Mouse (Mus musculus): ENCODE data around the gene Acat2. TPM values are rescaled to one million over a fixed set of nuclear protein-coding genes. Genes with fewer than 3 reads are reported as not detected.
A peak's percentile ranks its signal among the peaks of the same experiment; 100 is the strongest.
"Not testable (repeated sequence)": the region's sequence is repeated elsewhere in the genome, so short reads cannot be mapped to it uniquely, and the experiment has no call there.

The Acat2 gene
- 10 to 100 TPM; 52.7 to 68.9 TPM for total RNA-seq (2021)

GRCm38 (mm10) chr17:12960331-12960873 lies at the start of gene Acat2:
Acat2 (minus strand) TSS chr17:12960747.
- intact Hi-C loops (cut with DNase I), result loop anchor here (2.0 kb wide), 1 partner anchor 44 kb away; the partner anchor contains the start of gene Mrpl18
- peak; percentile 95 to 96 for DNase-seq (ENCODE audit: low spot score in 2 of 2)

DNA sequence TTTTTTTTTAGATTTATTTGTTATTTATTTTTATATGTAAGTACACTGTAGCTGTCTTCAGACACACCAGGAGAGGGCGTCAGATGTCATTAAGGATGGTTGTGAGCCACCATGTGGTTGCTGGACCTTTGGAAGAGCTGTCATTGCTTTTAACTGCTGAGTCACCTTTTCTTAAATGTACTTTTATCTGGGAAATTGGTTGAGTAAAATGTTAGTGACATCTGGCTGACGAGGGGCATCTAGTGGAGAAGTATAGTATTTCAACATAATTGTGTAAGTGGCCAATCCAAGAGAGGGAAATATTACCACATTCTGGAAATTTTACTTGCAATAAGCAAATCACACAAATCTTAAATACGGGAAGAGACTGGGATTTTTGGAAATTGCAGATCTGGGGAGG lies 49.3 kb upstream of the Acat2 start:
- intact Hi-C loops (cut with DNase I), result no loop called here
- no peak for DNase-seq (ENCODE audit: low spot score in 2 of 2)

DNA sequence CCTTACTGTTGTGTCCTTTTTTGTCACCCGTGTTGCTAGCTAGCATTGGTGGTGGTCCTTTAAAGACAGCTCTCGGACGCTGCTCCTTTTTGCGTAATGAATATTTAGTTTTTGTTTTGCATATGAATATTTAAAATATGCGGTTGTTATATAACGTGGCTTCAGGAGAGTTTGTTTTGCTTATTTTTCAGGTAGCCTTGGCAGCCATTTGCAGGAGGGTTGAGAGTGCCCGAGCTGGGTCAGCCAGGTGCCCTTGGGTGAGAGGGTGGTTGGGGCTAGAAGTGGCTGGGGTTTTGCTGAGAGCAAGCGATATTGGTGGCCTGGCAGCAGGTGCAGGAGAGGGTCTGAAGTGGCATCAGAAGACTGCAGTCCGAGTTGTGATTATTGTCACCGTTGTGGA lies 48.0 kb upstream of the Acat2 start:
- no peak for DNase-seq (ENCODE audit: low spot score in 2 of 2)
- intact Hi-C loops (cut with DNase I), result no loop called here

GRCm38 (mm10) chr17:13007730-13008425 lies 47.3 kb upstream of the Acat2 start:
- peak; percentile 98 for DNase-seq (ENCODE audit: low spot score in 2 of 2)
- intact Hi-C loops (cut with DNase I), result no loop called here

- intact Hi-C loops (cut with DNase I), result no loop called here
- DNase-seq (ENCODE audit: low spot score in 2 of 2), result no peak
Observed at GRCm38 (mm10) chr17:13006984-13007383, 46.4 kb upstream of the Acat2 start.

DNA sequence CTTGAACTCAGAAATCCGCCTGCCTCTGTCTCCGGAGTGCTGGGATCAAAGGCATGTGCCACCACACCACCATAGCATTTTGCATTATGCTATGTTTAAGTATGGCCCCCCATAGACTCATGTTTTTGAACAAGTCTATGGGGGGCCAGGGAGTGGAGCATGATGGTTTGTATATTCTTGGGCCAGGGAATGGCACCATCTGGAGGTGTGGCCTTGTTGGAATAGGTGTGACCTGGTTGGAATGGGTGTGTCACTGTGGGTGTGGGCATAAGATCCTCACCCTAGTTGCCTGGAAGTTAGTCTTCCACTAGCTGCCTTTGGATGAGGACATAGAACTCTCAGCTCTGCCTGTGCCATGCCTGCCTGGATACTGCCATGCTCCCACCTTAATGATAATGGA lies 46.0 kb upstream of the Acat2 start, which contains the start of gene Sod2:
TSS of gene Sod2 (plus strand) at position 301 of the 400 bp plus-strand sequence.
- DNase-seq (ENCODE audit: low spot score in 2 of 2); intact Hi-C loops (cut with DNase I): not testable (repeated sequence)

GRCm38 (mm10) chr17:13004436-13004835 lies 43.9 kb upstream of the Acat2 start:
- DNase-seq (ENCODE audit: low spot score in 2 of 2); intact Hi-C loops (cut with DNase I): not testable (repeated sequence)

DNA sequence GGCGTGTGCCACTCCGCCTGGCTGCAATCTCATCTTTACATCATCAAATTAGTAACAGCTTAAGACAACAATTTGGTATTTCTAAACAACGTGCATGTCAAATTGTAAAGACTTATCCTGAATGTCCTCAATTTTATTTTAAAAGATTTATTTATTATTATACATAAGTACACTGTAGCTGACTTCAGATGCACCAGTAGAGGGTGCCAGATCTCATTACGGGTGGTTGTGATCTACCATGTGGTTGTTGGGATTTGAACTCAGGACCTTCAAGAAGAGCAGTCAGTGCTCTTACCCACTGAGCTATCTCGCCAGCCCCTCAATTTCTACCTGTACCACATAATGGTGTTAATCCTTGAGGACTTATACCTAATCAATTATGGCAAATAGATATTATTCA lies 41.7 kb upstream of the Acat2 start:
- DNase-seq (ENCODE audit: low spot score in 2 of 2); intact Hi-C loops (cut with DNase I): not testable (repeated sequence)

GRCm38 (mm10) chr17:12999069-12999468 lies 38.5 kb upstream of the Acat2 start:
- intact Hi-C loops (cut with DNase I), result no loop called here
- DNase-seq (ENCODE audit: low spot score in 2 of 2), result no peak

- intact Hi-C loops (cut with DNase I), result loop anchor here (2.0 kb wide), 1 partner anchor 117 kb away; no protein-coding TSS in a partner anchor
- no peak for DNase-seq (ENCODE audit: low spot score in 2 of 2)
Observed at GRCm38 (mm10) chr17:12997890-12998289, 37.3 kb upstream of the Acat2 start.

DNA sequence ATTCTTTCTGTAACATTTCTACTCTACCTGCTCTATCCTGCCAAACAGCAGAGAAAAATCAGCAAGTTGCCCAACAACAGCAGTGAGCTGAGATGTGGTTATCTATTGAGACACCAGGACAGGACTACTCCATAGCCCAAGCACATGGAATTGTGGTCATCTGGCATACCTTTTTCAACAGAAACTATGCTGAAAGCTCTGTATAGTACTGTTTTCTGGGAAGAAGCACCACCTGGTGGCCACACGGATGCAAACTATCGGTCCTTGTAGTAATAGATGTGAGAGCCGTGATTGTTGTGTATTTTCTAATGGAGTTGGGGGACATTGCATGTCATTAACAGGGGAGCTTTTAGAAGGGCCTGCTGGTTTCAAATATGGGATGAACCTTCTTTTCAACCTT lies 35.8 kb upstream of the Acat2 start:
- intact Hi-C loops (cut with DNase I), result loop anchor here (2.0 kb wide), 1 partner anchor 116 kb away; no protein-coding TSS in a partner anchor
- DNase-seq (ENCODE audit: low spot score in 2 of 2), result peak in 1 of 2 experiments; percentile 41

- intact Hi-C loops (cut with DNase I), result loop anchor here (5.0 kb wide), 1 partner anchor 77 kb away; the partner anchor contains the start of genes Mrpl18 and Tcp1
- DNase-seq (ENCODE audit: low spot score in 2 of 2), result no peak
Observed at GRCm38 (mm10) chr17:12994069-12994468, 33.5 kb upstream of the Acat2 start, which contains the start of gene Wtap. Wtap (minus strand) TSS chr17:12994169.

GRCm38 (mm10) chr17:12992470-12992991 lies 32.0 kb upstream of the Acat2 start:
- DNase-seq (ENCODE audit: low spot score in 2 of 2), result peak; percentile 93 to 97
- intact Hi-C loops (cut with DNase I), result loop anchor here (5.0 kb wide), 1 partner anchor 75 kb away; the partner anchor contains the start of genes Mrpl18 and Tcp1

- intact Hi-C loops (cut with DNase I), result loop anchor here (5.0 kb wide), 1 partner anchor 74 kb away; the partner anchor contains the start of genes Mrpl18 and Tcp1
- DNase-seq (ENCODE audit: low spot score in 2 of 2), result peak; percentile 90 to 92
Observed at GRCm38 (mm10) chr17:12991635-12992358, 31.2 kb upstream of the Acat2 start.

DNA sequence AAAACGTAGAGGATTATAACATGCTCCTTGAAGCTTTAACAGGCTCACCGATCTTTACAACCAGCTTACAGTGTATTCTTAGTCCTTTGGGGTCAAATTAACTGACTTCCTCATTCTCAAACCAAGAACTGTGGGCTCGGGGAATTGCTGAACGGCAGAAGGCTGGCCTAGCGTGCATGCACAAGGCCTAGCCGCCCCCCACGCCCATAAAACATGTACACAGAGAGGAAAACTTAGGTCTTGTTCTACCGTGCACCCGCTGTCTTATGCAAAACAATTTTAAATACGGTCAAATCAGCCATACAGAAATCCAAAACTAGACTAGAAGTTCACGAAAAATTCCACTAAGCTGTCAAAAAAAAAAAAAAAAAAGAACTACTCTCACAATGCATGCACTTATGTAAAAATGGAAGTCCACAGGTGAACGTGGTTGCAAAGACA lies 30.7 kb upstream of the Acat2 start:
- intact Hi-C loops (cut with DNase I), result loop anchor here (5.0 kb wide), 1 partner anchor 74 kb away; the partner anchor contains the start of genes Mrpl18 and Tcp1
- DNase-seq (ENCODE audit: low spot score in 2 of 2), result no peak

DNA sequence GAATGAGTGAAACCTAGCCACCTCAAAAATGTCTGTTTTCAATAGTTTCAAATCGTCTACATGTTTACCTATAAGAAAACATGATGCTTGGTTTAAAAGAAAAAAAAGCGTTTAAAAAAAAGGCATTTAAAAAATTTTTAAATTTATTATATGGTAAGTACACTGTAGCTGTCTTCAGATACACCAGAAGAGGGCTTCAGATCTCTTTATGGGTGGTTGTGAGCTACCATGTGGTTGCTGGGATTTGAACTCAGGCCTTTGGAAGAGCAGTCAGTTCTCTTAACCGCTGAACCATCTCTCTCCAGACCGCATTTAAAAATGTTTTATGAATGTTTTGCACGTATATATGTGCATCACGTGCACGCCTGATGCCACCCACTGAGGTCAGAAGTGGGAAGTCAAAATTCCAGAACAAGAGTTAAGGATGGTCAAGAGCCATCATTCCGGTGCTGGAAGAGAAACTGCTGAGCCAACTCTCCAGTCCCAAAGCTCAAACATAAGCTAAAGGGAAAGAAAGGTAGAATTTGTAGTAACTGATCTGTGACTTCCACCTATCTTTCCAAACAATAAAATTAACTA lies 30.1 kb upstream of the Acat2 start:
- intact Hi-C loops (cut with DNase I), result loop anchor here (5.0 kb wide), 1 partner anchor 73 kb away; the partner anchor contains the start of genes Mrpl18 and Tcp1
- DNase-seq (ENCODE audit: low spot score in 2 of 2), result no peak

DNA sequence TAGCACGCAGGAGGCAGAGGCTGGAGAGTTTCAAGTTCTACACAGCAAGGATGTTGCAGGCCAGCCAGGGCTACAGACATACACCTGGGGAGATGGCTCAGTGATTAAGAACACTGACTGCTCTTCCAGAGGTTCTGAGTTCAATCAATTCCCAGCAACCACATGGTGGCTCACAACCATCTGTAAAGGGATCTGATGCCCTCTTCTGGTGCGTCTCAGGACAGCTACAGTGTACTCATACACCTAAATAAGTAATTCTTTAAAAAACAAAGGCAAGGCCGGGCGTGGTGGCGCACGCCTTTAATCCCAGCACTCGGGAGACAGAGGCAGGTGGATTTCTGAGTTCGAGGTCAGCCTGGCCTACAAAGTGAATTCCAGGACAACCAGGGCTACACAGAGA lies 27.5 kb upstream of the Acat2 start:
- intact Hi-C loops (cut with DNase I); DNase-seq (ENCODE audit: low spot score in 2 of 2): not testable (repeated sequence)

DNA sequence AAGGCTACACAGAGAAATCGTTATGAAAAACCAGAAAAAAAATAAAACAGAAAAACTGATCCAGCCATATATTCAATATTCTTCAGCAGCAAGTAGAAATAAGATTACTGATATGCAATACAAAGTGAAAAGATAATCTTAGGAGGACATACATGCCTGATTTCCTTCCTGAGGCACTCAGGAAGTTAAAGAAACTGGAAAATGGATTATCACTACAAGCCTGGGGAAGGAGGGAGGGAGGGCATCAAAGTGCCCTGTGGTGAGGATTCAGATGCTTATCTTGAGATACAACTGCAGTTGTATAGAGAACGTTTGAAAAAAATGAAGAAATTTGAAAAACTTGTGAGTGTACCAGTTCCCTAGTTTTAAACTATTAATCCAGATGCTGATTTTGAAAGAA lies 23.4 kb upstream of the Acat2 start:
- intact Hi-C loops (cut with DNase I), result no loop called here
- no peak for DNase-seq (ENCODE audit: low spot score in 2 of 2)

DNA sequence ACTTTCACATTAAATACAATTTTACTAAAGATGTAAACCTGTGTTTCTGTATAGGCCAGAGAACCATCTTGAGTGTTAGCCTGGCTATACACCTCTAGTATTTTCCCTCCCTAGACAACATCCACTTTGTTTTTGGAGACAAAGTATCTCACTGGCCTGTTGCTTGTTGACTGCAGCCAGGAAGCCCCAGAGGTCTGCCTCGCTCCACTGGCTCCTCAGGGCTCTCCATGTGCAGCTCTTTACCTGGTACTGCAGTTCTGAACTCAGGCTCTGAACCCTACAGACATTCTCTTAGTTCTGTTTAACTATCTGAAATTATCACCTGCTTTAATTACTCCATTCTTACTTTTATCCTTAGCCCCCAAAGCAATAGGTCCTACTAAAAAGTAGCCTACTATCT lies 18.0 kb upstream of the Acat2 start:
- DNase-seq (ENCODE audit: low spot score in 2 of 2), result no peak
- intact Hi-C loops (cut with DNase I), result no loop called here

Data from left cerebral cortex, postnatal 36 days (tissue).